Mouse (Mus musculus) cerebellum, postnatal 25 days (tissue): Measurements from ENCODE around the gene Chrm3.

ENCODE experiments used
- DNase-seq, 2 experiments: peaks; one replicate each; pipeline ENCODE4 v3.0.0; 2021; ENCODE audit warnings: mixed read lengths in 2 of 2

Gene Chrm3

DNA sequence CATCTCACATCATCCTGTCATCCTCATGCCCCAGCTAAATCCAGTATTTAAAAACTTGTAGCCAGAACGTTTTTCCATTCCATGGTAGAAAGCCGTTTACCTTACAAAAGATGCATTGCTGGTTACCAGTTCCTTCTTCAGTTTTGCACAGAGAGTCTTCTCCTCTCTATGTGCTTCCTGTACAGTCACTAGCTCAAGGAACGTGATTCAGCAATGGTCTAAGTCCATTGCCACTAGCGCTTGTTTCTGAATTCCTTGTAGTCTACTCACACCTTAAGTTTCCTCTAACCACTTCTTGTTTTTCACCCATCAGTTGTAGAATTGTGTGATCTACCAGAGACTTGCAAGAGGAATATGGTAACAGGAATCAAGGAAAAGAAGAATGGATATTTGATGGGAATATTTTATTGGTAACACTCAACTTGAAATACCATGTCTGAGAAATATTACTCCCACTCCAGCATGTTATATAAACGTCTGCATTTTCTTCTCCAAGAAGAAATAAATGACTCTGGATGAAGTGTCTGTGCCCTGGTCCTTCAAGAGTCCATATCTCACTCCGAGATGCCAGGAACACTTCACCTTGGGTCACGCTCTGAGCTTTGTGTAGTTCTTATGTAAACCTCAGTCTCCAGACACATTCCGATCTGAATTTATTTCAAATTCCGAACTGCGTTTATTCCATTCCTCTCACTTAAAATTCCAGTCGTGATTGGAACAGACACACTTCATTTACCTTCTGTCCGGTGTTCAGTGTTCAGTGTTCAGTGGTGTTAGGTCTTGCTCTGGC is 293.6 kb downstream of the Chrm3 start:
- DNase-seq: no peak

DNA sequence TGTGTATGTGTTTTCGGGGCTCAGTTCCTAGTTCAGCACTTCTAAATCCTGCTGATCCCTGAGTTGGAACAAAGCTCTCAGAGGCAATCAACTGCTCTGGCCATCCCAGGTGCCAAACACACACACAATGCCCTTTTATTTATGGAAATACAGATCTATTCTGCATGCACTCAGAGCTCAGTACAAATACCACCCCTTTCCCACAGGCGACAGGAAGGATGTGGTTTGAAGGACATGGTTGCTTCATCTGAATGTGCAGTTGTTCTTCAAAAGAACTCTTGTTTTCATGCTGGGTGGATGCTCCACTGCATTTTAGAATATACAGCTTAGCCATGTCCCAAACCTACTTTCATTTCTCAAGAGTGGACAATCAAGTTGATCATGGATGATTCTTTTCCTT is 294.9 kb downstream of the Chrm3 start:
- no peak for DNase-seq

DNA sequence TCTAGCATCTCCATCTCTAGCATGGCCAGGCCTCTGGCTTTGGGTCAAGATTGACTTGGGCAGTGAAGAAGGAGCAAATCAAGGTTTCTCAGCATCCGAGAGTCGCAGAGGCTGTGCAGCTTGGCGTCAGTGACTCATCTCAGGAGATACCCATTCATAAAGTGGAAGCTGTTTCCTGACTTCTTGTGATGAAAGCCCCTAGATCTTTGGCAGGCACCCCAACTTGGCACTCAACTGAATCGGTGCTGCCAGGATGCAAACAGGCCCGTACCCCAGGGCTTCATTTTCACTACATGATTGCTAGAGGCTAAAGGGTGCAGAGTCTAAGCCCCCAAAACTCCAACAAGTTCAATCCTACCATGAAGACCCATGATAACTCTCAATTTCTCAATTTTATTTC is 298.0 kb downstream of the Chrm3 start:
- peak; percentile 29 to 43 for DNase-seq

DNA sequence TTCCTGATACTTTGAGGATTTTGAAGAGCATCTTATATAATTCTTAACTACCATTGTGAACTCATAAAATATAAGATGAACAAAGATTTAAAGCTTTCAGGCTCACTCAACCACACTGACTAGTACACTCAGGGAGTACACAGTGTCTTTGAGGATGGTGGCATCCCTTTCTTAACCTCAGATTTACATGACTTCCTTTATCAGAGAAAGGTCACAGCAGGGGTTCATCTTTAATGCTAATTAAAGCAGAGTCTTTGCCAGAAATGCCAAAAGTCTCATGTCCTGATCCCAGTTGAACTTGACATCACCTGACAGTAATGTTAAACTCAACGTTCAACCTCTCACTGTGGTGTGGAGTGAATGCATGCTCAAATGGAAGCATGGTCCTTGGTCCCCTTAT is 301.7 kb downstream of the Chrm3 start:
- DNase-seq: no peak

DNA sequence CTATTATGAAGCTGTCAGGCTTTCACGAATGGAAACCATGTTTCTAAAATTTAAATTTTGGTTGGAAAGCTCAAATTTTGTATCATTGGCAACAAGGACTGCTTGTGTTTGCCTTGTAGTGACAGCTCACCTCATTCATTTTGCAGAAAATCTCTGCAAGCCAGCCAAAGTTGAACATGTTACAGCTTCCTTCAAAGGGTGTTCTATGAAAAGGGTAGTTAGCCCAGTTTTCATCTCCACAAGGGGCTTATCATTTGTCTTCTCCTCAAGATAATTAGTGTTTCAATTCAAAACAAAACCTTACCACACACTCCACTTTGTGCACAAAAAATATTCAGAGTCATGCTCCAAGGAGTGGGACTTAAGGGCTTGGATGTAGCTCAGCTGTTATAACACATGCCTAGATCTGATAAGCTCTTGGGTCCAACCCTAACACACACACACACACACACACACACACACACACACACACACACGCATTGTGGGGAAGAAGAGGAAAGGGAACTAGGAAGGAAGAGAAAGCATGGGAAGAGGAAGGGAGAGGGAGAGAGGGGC is 302.9 kb downstream of the Chrm3 start:
- no peak for DNase-seq

DNA sequence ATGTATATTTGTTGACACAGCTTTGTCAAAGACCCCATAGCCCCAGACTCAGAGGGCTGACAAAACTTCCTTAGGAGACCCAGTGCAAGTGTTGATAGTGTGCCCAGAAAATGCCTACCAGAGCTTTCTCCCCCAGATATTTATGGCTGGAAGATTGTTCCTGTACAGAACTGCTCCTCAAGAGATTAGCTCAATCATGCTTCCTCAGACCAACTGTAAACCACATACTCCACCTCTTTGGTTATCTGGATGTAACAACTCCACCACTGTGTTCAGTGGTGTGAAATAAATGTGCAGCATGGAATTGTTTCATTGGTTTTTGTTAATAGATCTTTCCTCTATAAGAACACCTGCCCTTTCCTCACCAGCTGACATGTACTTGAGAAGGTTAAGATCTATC is 306.6 kb downstream of the Chrm3 start:
- no peak for DNase-seq

DNA sequence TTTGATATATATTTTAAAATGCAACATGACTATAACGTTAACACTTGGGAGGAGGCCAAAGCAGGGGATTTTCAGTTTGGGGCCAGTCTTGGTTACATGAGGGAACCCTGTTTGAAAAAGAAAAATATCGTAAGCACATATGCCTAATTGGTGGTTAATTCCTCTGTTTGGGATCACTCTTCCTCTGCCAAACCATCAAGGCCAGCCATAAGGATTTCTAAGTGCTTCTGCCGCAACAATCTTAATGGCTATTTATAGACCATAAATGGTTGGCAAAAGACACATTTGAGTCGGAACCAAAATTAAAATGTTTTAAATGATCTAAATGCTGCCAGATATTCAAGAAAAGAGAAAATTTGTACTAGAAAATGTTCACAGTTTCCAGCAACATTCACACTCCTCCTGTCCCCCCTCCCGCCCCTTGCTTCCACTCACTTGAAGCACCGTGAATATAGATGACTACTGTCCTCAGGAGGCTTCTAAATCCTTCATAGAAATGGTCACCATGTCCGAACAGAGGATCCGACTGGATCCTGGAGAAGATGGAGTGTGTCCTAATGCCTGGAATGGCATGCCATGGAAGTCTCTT is 307.3 kb downstream of the Chrm3 start:
- DNase-seq: no peak

DNA sequence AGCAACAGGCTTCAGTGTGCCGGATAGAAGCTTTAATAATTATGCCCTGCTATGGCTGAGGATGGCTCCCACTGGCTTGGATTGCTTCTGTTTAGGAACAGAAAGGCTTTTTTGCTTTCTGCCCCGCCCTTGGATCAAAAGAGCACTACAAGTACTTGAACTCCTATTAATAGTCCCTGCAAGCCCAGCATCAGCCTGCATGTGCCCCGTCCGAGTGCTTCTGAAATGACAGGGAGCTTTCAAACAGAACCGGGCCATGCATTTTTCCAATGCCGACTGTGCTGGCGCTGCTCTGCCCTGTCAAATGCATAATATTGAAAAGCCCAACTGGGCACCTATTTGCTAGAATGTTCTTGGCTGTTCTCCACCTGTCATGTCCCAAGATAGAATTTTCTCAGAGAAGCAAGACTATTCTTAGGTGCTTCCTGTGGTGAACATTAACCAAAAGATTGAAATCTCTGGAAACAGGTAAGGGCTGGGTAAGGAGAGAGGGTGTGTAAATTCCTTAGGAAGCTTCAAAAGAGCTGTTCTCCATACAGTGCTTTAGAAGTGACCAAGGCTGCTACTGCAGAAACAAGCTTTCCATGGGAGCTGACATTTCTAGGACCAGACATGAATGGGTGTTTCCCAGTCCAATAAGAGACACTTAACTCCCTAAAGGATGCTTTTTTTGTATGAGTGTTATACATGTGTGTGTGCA is 314.8 kb downstream of the Chrm3 start:
- DNase-seq: peak; percentile 24 to 33

DNA sequence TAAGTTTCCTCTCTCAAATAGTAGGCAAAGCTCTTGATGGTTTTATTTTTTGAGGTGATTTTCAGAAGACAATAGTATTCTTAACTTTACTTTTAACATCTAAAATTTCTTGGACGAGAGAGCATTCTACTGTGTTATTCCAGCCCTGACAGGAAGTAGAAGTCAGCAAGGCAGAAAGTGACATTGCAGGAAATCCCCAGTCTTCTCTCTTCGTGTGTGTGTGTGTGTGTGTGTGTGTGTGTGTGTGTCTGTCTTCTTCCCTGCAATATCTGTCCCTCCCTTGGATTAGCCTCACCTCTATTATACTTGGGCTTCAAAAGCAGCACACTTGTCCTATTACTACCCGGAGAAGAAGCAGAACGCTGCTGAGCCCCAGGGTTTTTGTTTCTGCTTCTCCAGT is 316.6 kb downstream of the Chrm3 start:
- DNase-seq: no peak

DNA sequence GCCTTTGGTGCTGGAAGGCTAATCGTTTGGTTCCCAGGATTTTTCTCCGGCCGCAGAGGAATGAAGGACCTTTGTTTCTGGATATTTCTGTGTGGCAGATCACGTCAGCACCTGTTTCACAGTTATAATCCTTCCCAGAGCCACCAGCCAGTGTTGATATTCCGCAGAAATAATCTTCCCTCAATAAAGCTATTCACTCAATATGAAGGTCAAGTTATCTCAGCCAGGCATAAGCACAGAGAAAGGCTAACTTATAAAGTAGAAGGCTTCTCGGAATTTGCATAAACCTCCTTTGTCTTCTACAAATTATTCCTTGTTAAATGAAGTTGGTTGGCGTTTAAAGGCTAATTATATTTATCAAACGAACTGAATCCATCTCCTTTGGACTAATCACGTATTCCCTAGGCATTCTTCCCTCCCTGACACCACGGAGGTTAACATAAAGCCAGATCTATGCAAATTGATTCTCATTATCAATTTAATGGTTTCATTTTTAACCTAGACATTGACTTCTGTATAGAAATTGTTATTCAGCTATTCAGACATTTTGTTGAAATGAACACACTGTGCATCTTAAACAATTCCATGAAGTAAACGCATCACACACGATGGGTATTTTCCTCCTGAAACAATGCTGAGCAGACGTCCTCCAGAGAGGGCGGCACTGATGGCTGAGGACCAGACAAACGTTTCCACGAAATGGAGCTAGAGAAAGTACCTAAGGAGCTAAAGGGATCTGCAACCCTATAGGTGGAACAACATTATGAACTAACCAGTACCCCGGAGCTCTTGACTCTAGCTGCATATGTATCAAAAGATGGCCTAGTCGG is 326.9 kb downstream of the Chrm3 start:
- no peak for DNase-seq

DNA sequence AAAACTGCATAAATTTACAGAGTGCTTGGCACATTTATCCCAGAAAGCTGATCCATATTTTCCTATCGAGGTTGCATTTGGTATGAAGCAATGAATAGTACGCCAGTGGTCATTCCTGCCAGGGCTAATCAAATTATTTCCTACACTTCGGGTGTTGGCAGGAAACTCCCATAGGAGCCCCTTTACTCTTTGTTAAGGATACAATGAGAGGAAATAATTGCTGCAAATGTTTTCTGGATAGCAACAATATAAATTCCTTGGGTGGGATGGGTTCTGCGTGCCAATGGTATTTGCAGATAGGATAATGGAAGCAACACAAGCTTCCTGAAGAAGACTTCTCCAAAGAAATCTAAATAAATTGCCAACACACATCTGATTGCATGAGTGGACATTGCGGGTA is 329.1 kb downstream of the Chrm3 start:
- no peak for DNase-seq

DNA sequence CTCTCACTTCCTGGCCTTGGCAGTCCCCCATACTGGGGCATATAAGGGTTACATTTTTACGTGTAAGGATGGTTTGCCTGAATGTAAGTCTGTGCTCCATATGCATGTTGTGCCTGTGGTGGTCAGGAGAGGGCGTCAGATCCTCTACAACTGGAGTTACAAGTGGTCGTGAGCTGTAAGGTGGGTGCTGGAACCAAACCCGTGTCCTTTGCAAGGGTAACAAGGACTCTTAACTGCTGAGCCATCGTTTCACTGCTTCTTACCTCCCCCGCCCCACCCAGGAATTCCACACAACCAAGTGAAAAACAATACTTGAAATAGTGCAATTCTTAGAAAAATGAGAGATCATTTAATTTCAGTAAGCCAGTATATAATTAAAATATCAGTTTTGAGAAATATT is 330.7 kb downstream of the Chrm3 start:
- no peak for DNase-seq

DNA sequence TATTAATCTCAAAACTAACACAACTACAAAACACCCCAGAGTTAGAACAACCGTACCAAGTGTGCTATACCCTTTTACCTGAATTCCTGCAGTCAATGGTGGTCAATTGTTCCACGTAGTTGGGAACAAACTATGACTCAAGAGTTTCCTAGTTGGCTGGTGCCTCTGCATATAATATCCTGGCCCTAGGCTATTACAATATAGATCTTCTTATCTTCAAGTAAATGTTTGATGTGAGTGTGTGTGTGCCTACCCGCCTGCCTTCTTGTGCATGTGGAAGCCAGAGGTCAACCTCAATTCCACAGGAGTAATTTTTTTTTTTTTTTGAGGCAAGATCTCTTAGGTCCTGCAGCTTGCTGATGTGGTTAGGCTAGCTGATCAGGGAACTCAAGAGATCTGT is 335.5 kb downstream of the Chrm3 start:
- no peak for DNase-seq

DNA sequence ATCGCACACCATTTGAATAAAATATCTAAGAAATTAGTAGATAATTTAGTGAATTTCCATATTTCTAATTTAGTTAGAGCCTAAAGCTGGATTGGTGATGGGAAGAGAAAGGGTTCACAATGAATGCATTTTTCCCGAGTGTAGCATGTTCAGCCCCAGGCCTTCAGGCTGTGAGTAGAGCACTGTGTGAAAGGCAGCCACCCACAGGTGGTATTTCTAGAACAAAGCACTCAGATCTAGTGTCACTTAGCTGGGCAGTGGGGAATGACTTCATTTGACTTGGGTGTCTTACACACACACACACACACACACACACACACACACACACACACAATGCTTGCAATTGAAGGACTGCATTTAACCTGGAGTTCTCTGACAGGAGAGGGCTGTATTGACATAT is 337.5 kb downstream of the Chrm3 start:
- no peak for DNase-seq

DNA sequence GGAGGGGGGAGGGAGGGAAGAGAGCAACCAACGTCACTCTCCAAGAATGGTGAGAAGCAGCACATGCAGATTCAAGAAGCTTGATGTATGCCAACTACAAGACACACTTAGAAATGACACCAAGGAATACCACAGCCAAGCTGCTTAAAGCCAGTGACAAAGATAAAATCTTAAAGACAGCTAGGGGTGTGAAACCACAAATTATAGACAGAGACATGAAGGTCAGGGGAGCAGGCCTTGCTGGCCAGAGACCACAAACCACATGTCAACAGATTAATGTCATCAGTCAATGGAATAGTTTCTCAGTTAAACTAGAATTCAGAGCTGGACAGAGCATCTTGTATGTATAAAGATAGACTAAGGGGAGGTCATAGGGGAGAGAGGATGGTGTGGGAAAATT is 341.4 kb downstream of the Chrm3 start:
- no peak for DNase-seq

DNA sequence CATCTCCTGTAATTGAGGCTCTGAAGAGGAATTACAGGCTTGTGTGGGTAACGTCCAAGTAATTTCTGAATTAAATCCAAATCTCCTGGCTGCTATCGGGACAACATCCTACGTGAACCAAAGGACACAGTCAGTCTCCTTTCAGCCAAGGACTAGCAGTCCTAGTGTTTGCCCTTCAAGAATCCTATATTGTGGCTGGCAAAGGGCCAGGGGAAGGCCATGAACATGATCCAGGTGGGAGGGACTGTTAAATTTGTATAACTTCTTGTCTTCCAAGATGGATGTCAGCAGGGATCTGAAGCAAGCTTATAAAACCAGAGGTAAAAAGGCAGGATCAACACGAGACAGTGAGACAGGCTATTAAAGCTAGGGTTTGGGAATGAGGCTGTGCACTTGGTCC is 357.7 kb downstream of the Chrm3 start:
- peak in 1 of 2 experiments; percentile 23 for DNase-seq

DNA sequence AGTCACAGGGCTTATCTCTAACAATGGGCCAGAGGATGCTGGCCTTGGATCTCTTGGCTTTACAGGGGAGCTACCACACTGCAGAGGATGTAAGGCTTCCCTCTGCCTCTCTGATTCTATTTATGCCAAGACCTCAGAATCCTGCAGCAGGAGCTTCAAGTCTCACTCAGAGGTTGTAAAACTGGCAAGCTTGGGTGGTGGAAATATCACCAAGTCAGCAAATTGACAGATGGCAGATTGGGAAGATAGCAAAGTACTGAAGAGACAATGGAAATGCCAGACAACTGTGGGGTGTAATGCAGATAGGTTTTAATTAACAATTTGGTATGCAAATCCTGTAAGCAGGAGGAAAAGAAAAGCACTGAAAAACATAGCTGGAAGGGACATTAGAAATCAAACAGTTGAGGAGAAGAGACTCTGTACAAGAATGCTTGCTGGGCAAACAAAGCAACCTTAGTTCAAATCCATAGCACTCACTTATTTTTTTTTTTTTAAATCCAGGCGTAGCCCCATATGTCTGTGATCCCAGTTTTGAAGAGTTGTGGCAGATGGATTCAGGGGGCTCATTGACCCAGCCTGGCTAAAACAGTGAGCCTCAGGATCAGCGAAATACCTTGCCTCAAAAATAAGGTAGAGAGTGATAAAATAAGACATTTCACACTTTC is 362.9 kb downstream of the Chrm3 start:
- DNase-seq: peak in 1 of 2 experiments; percentile 7

DNA sequence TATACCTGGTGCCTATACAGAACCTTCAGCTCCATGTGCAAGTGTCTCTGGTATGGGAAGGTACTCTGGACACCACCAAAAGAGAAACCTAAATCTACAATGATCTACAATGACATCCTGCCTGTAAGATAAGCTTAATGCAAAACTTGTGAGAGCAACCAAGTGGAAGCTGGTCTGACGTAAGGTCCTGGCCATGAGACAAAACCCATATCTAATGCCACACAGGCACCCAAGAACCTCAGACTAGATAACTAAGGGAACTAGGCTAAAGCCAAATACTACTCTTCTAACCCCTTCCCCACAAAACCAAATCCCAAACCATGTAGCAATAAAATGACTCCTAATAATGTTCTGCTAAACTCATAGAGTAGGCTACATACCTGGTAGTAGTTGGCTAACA is 364.8 kb downstream of the Chrm3 start:
- DNase-seq: no peak

DNA sequence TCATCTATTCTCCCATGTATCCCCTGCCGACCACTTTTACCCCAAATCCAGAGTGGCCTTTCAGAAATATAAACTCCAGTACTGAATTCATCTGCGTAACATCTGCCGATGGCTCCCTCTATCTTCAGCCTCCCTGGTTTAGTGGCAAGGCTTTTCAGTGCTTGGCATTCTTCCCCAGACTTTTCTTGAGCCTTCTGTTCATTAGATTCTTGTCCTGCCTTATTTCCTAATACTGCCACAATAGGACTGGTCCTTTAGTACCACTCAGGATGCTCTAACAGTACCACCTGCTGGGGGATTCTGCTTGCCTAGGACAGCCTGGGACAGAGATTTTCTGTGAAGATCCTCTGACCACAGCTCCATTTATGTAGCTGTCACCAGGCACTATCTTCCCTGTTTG is 367.1 kb downstream of the Chrm3 start:
- DNase-seq: peak in 1 of 2 experiments; percentile 9

DNA sequence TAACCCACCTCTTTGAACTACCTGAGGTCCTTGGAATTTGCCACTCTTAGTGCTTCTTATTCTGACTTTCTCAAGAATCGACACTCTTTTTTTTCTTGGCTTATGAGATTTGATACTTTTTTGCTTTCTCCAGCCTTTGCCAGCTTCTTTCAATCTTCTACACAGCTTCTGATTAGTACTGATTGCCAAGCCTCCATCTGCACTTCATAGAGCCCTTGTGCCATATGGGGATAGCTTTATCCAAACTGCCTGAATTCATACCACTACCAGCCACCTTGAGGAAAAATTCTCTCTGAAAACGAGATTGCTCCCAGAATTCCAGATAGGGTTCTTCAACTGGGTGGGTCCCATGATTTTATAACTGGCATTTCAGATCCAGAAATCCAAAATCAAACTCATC is 368.0 kb downstream of the Chrm3 start:
- no peak for DNase-seq

DNA sequence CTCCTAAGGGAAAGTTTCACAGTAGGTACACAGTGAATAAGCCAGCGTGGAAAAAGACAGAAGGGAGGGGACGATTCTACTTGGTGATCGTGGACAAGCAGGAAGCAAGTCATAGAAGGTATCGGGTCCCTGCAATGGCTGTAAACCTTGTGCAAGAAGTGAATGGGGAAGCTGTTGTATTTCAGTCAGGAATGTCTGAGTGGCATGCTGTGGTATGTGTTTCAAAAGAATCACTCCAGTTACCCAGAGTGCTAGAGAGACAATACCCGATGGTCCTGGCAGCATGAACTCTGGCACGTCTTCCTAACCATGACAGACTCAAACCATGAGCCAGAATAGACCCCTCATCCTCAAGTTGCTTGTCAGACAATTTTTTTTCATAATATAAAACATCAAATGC is 375.0 kb downstream of the Chrm3 start:
- no peak for DNase-seq

DNA sequence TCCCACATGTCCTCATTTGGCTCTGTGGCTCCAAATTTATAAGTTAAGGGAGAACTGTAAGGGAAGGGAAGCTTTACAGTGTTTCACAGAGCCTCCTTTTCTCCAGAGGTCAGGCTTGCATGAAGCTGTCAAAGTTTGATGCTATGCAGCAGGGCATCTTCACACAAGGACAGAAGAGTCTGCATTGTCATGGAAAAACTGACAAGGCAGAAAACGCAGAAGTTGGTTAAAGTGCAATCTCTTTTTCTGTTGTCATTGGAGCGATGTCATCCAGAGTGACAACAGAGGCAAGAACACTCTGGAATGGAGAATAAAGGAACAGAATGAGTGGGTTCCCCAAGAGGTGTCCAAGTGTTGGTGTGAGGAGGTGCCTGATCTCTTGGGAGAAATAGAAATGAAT is 377.4 kb downstream of the Chrm3 start:
- DNase-seq: no peak
